Mouse (Mus musculus) G1E (cell line): ENCODE results near the gene Spty2d1. TPM values are rescaled to one million over a fixed set of nuclear protein-coding genes. Genes with fewer than 3 reads are reported as not detected.
A peak's percentile ranks its signal among the peaks of the same experiment; 100 is the strongest.

ENCODE experiments used
- ATAC-seq: 2 replicates; pipeline ENCODE4 v1.8.0; 2016; ENCODE audit warnings: mild to moderate bottlenecking; ENCODE audit not compliant: insufficient number of reproducible peaks, poor library complexity, low FRiP score, severe bottlenecking; ENCODE audit errors: extremely low read depth
- DNase-seq: peaks from one replicate; pipeline ENCODE4 v3.0.0; 2012; ENCODE audit warnings: low spot score
- H3K27me3 ChIP-seq: 2 replicates; pipeline ENCODE4 v1.6.1; 2012; ENCODE audit warnings: mild to moderate bottlenecking, low read length, inconsistent platforms; ENCODE audit not compliant: insufficient read depth
- H3K36me3 ChIP-seq: replicated peaks from 2 replicates; pipeline ENCODE3; 2012; ENCODE audit warnings: mild to moderate bottlenecking, inconsistent platforms
- H3K4me1 ChIP-seq: 2 replicates; pipeline ENCODE4 v1.6.1; 2012; ENCODE audit warnings: low read depth, low read length, inconsistent platforms, mixed read lengths; ENCODE audit not compliant: insufficient read depth
- H3K4me3 ChIP-seq: 2 replicates; pipeline ENCODE4 v1.5.1; 2012; ENCODE audit warnings: low read depth, mild to moderate bottlenecking, inconsistent platforms, low read length, moderate library complexity, mixed read lengths
- H3K9me3 ChIP-seq: replicated peaks from 2 replicates; pipeline ENCODE4 v1.6.1; 2012; ENCODE audit warnings: inconsistent platforms
- CTCF ChIP-seq: IDR thresholded peaks from 2 replicates; pipeline ENCODE4 v1.5.1; 2012; ENCODE audit warnings: low read depth, low read length, inconsistent platforms, mixed read lengths
- GATA1 ChIP-seq: IDR thresholded peaks from 2 replicates; pipeline ENCODE4 v1.6.1; 2012; ENCODE audit warnings: borderline replicate concordance, low read length, inconsistent platforms, mixed read lengths
- GATA2 ChIP-seq: IDR thresholded peaks from 2 replicates; pipeline ENCODE4 v1.6.1; 2012; ENCODE audit warnings: low read depth, low read length, inconsistent platforms, borderline replicate concordance
- POLR2AphosphoS5 ChIP-seq: IDR thresholded peaks from 2 replicates; pipeline ENCODE4 v1.6.1; 2012; ENCODE audit warnings: low read depth, low read length, inconsistent platforms; ENCODE audit not compliant: insufficient replicate concordance
- TAL1 ChIP-seq: conservative IDR thresholded peaks from 2 replicates; pipeline ENCODE4 v1.6.1; 2012; ENCODE audit warnings: low read depth, low read length, inconsistent platforms, mixed read lengths
- polyA plus RNA-seq: library from polyadenylated mRNA; stranded (reverse); fragments of >175 nt; gene quantifications from 2 replicates; pipeline ENCODE4 v1.2.3, GENCODE M21; 2012
- total RNA-seq, 2 experiments: library from RNA; stranded (forward) in 1 of 2; stranded (reverse) in 1 of 2; fragments of 200-1000 nt in 1 of 2; fragments of >200 nt in 1 of 2; fragmentation: Nextera tagmentation in 1 of 2; gene quantifications; 2 replicates each; pipeline ENCODE4 v1.2.3; 2014 to 2017

Spty2d1 gene
- total RNA-seq (2014; fragmentation: Nextera tagmentation) (36.4 and 41.9 TPM in 2 replicates), total RNA-seq (2017) (22.2 and 24.4 TPM in 2 replicates), polyA plus RNA-seq (6.0 and 6.7 TPM in 2 replicates)

DNA sequence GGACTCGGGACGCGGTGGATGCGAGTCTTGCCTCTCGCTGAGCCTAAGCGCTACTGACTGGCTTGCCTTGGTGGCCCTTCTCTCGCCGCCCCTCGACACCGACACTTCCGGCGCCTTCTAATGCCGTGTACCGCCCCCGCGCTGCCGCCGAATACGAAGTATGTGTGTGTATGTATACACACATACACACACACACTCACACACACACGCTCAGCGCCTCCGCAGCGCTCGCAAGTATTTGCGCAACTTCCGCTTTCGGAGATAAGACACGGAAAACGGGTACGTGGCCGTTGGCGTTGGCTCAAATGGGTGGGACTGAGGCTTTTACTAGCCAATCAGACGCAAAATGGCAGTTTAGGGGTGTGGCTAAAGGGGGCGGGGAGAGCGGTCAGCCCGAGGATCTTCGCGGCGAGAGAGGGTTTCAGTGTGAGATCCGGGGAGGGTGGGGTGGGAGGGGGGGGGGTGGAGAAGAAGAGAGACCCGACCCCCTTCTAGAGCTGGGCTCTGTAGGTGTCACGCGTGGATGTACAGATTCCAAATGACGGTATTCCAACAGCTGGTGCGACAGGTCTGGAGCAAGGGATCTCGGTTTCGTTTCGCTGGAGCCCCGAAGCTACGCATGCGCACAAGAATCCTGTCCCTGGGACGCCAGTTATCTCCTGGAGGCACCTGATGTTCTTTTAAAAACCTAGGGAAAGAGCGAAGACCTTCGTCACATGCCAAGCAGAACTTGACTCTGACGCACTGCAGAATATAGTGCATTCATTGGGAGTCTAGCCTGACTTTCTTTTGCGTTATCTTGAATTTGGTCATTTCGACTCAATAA is at the start of gene Spty2d1:
Gene Spty2d1, minus strand, starts transcription at position 244 of the 826 bp plus-strand sequence.
- peak; percentile 90 for DNase-seq
- Histone ChIP-seq H3K27me3 (no peaks in the 10 kb centered on the region), H3K4me1 (peaks cover 40% of the 10 kb centered on the region), H3K9me3 (no peaks in the 10 kb centered on the region), H3K36me3 (peaks cover 14% of the 10 kb centered on the region), H3K4me3 (peak within 1 kb of the TSS; percentile 76)
- ATAC-seq = peak; percentile 89
- TF ChIP-seq TAL1 (peak; percentile 45), POLR2AphosphoS5 (no peak), CTCF (no peak)

DNA sequence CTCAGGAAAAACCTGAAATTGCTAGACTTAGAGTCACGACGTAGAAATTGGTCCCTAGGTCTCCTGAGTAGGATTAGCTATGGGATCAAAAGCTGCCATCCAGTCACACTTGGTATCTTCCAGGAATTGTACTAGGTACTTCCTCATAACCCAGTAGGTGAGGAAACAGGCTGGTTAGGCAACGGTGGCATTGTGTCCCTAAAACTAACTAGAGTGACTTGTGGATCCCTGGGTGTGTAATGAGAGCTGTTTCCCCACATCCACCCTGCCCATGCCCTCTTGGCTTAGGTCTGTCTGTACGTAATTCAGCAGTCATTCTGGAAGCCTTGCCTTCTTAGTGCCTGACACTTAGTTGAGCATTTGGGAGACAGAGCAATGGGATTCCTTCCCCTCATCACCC is 48.1 kb upstream of the Spty2d1 start:
- Histone ChIP-seq H3K4me3 (no peak overlapping the region), H3K36me3 (no peaks in the 10 kb centered on the region), H3K27me3 (peaks cover 82% of the 10 kb centered on the region), H3K4me1 (peaks cover 59% of the 10 kb centered on the region), H3K9me3 (no peaks in the 10 kb centered on the region)
- ATAC-seq (no peak), DNase-seq (no peak)
- TF ChIP-seq GATA1 = no peak
- no peak for TF ChIP-seq GATA2
- no peak for TF ChIP-seq TAL1
- TF ChIP-seq POLR2AphosphoS5 = no peak
- TF ChIP-seq CTCF = no peak

DNA sequence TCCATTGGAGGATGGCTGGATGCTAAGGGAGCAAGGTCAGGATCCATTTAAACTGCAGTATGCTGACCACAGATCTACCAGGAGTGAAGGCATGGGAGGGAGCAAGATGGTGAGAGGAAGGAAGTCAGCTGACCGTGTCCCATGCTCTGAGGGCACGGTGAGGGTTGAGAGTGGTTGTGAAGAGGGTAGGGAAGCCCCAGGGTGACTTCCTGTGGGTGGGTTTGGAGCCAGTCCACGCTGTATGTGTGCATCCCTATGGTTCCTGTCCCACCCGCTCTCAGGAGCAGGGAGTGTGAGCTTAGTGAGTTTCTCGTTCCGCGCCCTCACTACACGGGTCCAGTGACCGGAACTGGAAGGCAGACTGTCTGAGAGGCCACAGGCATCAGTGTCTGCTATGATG is 47.5 kb upstream of the Spty2d1 start:
- ATAC-seq = no peak
- Histone ChIP-seq H3K4me1 (peaks cover 55% of the 10 kb centered on the region), H3K4me3 (no peak overlapping the region), H3K27me3 (peaks cover 80% of the 10 kb centered on the region), H3K9me3 (peaks cover 1% of the 10 kb centered on the region; the same call in 1 of the 2 replicates), H3K36me3 (no peaks in the 10 kb centered on the region)
- DNase-seq = no peak
- TF ChIP-seq POLR2AphosphoS5 (no peak), GATA2 (no peak), TAL1 (no peak), GATA1 (no peak), CTCF (no peak)

DNA sequence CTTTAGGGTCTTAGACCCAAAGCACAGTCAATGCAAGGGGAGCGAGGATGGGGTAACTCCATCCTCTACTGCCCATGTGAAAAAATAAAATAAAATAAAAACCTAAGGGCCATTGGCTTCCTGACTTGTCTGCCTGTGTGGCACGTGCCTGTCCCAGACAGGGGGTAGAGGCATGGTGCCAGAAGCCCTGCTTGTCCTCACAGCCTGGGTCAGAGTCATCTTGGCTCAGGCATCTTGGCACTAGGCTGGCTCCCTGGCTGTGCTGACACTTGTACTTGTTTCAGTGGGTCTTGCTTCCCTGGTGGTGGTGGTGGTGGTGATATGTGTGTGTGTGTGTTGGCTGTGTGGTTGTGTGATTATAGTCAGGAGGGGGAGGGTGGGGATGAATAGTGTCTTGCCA is 46.5 kb upstream of the Spty2d1 start:
- TF ChIP-seq POLR2AphosphoS5 (no peak), TAL1 (no peak)
- peaks cover 85% of the 10 kb centered on the region for H3K27me3 ChIP-seq
- peaks cover 4% of the 10 kb centered on the region; the same call in 1 of the 2 replicates for H3K9me3 ChIP-seq
- no peaks in the 10 kb centered on the region for H3K36me3 ChIP-seq
- H3K4me1 ChIP-seq = peaks cover 44% of the 10 kb centered on the region
- no peak overlapping the region for H3K4me3 ChIP-seq
- DNase-seq = no peak
- ATAC-seq = no peak

DNA sequence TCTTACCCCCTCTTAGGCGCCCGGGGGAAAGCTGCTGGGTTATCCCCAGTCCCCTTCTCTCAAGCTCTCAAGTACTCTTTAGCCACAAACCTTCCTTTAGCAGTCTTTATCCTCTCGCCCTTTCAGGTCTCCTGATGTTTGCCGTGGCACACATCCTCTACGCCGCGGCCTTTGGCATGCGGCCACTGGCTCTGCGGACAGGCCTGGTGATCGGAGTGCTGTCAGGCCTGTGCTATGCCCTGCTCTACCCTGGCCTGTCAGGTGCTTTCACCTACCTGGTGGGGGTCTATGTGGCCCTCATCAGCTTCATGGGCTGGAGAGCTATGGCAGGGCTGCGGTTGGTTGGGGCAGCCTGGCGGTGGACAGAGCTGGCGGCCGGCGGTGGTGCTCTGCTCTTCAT is 45.1 kb upstream of the Spty2d1 start:
- Histone ChIP-seq H3K4me3 (no peak overlapping the region), H3K36me3 (no peaks in the 10 kb centered on the region)
- no peak for TF ChIP-seq TAL1

DNA sequence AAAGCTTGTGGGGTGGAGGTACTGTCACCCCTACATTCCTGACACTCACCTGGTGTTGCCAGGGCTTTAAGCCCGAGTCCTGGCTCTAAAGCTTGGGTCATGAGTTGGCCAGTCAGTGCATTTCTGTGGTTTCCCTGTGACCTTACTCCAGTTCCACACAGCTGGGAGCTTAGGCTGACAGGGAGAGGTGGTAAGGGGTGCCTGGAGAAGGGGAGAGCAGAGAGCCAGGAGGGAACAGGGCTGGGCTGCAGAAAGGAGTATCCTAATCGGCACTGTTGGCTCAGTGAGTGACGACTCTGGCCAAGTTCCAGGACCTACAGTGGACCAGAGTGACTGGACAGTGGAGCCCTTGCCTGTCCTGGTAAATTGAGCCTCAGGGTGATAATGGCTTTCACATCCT is 44.1 kb upstream of the Spty2d1 start:
- peaks cover 89% of the 10 kb centered on the region for H3K27me3 ChIP-seq
- DNase-seq = no peak
- H3K36me3 ChIP-seq = no peaks in the 10 kb centered on the region
- H3K9me3 ChIP-seq = peaks cover 4% of the 10 kb centered on the region; the same call in 1 of the 2 replicates
- no peak for ATAC-seq
- H3K4me3 ChIP-seq = no peak overlapping the region
- TF ChIP-seq GATA2 (no peak), GATA1 (no peak), POLR2AphosphoS5 (no peak), TAL1 (no peak), CTCF (no peak)
- H3K4me1 ChIP-seq = peaks cover 21% of the 10 kb centered on the region

More for the DNA sequence above, 45.1 kb upstream of the Spty2d1 start:
- no peak for ATAC-seq
- Histone ChIP-seq H3K9me3 (peaks cover 4% of the 10 kb centered on the region; the same call in 1 of the 2 replicates), H3K27me3 (peaks cover 91% of the 10 kb centered on the region), H3K4me1 (peaks cover 30% of the 10 kb centered on the region)
- DNase-seq = no peak
